Mouse (Mus musculus) testis, adult 10 weeks (tissue): ENCODE measurements around the gene Gm5286. TPM values are rescaled to one million over a fixed set of nuclear protein-coding genes. Genes with fewer than 3 reads are reported as not detected.

Experiments
- polyA plus RNA-seq: library from polyadenylated mRNA; stranded (reverse); fragments of 350-450 nt; fragmentation: Illumina TruSeq; extraction: RNeasy Lipid Tissue Mini Kit (QIAGEN cat#74804); gene quantifications from one replicate; pipeline ENCODE4 v1.2.3, GENCODE M21; 2014; ENCODE audit warnings: low read depth, low replicate concordance

Gene Gm5286
- polyA plus RNA-seq = 0.69 TPM

GRCm38 (mm10) chr3:94196414-94196813 lies at the start of gene Gm5286:
Gene Gm5286 (plus strand): TSS chr3:94196714.

GRCm38 (mm10) chr3:94178093-94178492 lies 18.4 kb upstream of the Gm5286 start, which contains the start of gene Gm10696:
Gene Gm10696 (minus strand): TSS chr3:94178193.

Other genes with a start within 250 kb of the Gm5286 start
- gene Tdpoz5, start 235.4 kb upstream of the Gm5286 start, polyA plus RNA-seq = not detected
- not detected for gene Gm9125, start 141.8 kb upstream of the Gm5286 start, polyA plus RNA-seq
- gene Gm10697, start 124.1 kb upstream of the Gm5286 start, polyA plus RNA-seq = not detected
- not detected for gene Gm10696, start 18.5 kb upstream of the Gm5286 start, polyA plus RNA-seq
- gene Gm4778, start 67.3 kb downstream of the Gm5286 start, polyA plus RNA-seq = not detected
- 45.5 TPM for gene Them4, start 113.4 kb downstream of the Gm5286 start, polyA plus RNA-seq
- not detected for gene Them5, start 145.4 kb downstream of the Gm5286 start, polyA plus RNA-seq
- gene C2cd4d, start 165.7 kb downstream of the Gm5286 start, polyA plus RNA-seq = not detected
- gene Rorc, start 176.1 kb downstream of the Gm5286 start, polyA plus RNA-seq = 1.8 TPM
- not detected for gene Lingo4, start 201.8 kb downstream of the Gm5286 start, polyA plus RNA-seq
- 75.8 TPM for gene Tdrkh, start 216.6 kb downstream of the Gm5286 start, polyA plus RNA-seq
- 16.2 TPM for gene Mrpl9, start 246.6 kb downstream of the Gm5286 start, polyA plus RNA-seq
- gene Oaz3, start 247.2 kb downstream of the Gm5286 start, polyA plus RNA-seq = 1,974 TPM